In the genomic region with DNA sequence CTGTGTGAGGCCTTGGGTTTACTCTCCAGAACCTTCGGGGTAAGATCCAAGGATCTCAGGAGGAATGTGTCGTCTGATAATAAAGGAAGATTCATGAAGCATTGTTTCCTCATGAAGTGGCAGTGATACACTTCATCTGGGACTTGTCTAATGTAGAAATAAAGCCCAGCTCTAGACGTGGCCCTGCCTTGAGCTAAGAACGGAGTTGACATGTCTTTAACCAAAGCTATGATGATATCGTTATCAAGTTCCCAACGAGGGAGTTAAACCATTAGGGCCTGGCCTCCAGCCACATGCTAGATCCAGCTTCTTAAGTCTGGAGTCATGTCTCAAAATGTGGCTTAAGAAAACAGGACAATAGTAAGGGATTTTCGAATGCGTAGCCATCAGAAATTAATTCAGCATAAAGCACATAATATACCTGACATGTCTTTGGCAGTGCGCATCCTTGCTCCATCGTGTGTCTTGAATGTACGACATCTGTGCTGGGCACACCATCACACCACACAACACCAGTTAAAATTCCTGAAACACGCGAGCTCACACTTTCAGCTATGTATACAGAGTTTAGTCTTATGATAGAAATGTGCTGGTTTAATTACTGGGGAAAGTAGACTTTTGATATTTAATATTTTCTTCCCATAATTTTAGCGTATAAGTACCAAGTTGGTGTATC, we compare ENCODE assay signal across 13 mouse cellular contexts.
"Had no signal": no experiment of that assay in that cellular context is flagged by ENCODE, and none has a peak within 500 bp of the region (broad histone marks: within the 10 kb centered on the region; RNA-seq: fewer than 3 reads in every experiment).

No protein-coding gene starts in this region.

- DNase-seq: kidney, adult 2 months; kidney, postnatal 25 days; layer of hippocampus, adult 9-11 months; layer of hippocampus, postnatal 36 days; liver, embryonic 13.5 days; liver, postnatal 0 days; midbrain, embryonic 14.5 days; thymus, adult 18-20 months; thymus, postnatal 14 days had no signal

- H3K4me1 ChIP-seq: liver, embryonic 13.5 days; midbrain, embryonic 10.5 days; neural tube, embryonic 12.5 days had no signal

- H3K27ac ChIP-seq: kidney, embryonic 15.5 days; limb, embryonic 15.5 days; liver, embryonic 13.5 days; midbrain, embryonic 10.5 days; neural tube, embryonic 12.5 days had no signal

- ATAC-seq: liver, postnatal 0 days had no signal

- H3K36me3 ChIP-seq: neural tube, embryonic 12.5 days had no signal

- H3K9ac ChIP-seq: kidney, embryonic 15.5 days; limb, embryonic 15.5 days; liver, embryonic 13.5 days; liver, postnatal 0 days; neural tube, embryonic 12.5 days had no signal

- H3K9me3 ChIP-seq: kidney, embryonic 15.5 days; limb, embryonic 15.5 days; liver, embryonic 13.5 days; midbrain, embryonic 10.5 days; neural tube, embryonic 12.5 days had no signal

- H3K27me3 ChIP-seq: kidney, embryonic 15.5 days; limb, embryonic 15.5 days; liver, embryonic 13.5 days; neural tube, embryonic 12.5 days had no signal

- H3K4me2 ChIP-seq: kidney, embryonic 15.5 days; limb, embryonic 15.5 days; liver, embryonic 13.5 days; neural tube, embryonic 12.5 days had no signal

- H3K4me3 ChIP-seq: kidney, embryonic 15.5 days; limb, embryonic 15.5 days; liver, embryonic 13.5 days; midbrain, embryonic 10.5 days; neural tube, embryonic 12.5 days had no signal
